Mouse (Mus musculus): ENCODE results near the gene Gpc5. TPM values are rescaled to one million over a fixed set of nuclear protein-coding genes. Genes with fewer than 3 reads are reported as not detected.
"Not testable (repeated sequence)": the region's sequence is repeated elsewhere in the genome, so short reads cannot be mapped to it uniquely, and the experiment has no call there.

The Gpc5 gene
- not detected for total RNA-seq (2021)
- long read RNA-seq, experiment 1, partial matches to known transcripts, result 0 of 1 reads
- long read RNA-seq, experiment 1, other reads (novel, unspliced or antisense), result 0 of 1 reads
- long read RNA-seq, experiment 2, result 0 reads

DNA sequence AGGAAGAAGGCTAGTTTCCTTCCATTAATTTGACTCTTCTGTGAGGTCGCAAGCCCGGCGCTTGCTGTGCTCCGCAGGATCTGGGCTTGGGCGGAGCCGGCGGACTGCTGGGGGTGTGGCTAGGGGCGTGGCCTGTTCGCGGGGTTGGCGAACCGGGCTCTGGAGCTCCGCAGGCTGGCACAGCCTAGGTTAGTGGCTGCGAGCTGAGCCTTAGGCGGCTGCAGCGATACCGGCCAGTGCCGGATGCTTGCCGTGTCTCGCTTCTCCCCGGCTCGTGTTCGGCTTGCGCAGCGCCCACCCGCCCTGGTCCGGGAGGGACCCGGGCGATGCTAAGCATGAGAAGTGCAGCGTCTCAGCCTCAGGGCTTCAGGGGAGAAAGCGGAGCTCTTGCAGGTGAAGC is at the start of gene Gpc5:
TSS of gene Gpc5 (plus strand) at position 135 of the 400 bp plus-strand sequence.
- peak; percentile 69 to 83 for DNase-seq (ENCODE audit: low spot score in 2 of 2)

DNA sequence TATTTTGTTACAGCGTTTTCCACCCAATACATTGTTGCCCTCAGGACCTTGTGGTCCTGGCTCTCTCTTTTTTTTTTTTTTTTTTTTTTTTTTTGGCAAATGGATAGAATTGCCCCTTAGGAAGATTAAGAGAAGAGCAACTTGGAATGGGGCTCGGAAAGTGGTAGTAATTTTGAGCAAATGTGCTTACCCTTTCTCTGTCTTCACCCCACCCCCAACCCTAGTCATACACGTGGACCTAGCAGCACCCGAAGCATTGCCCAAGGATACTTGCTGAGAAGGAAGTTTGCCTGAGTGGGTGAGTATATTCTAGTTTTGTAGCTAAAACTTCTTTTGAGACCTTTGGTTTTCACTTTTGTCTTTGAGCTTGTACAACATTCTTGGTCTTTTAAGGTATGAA is 49.4 kb upstream of the Gpc5 start:
- no peak for DNase-seq (ENCODE audit: low spot score in 2 of 2)

DNA sequence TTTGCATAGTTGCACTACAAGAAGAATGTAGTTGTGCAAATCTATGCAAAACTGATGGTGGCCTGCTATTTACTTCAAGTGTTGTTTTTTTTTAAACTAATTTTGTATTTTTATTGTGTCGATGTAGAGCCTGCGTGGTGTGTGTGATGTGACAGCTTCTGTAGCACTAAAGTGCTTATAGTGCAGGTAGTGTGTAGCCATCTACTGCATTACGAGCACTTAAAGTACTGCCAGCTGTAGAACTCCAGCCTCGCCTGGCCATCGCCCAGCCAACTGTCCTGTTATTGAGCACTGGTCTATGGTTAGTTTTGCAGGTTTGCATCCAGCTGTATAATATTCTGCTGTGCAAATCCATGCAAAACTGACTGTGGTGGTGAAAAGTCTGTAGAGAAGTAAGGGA is 48.0 kb upstream of the Gpc5 start:
- no peak for DNase-seq (ENCODE audit: low spot score in 2 of 2)

DNA sequence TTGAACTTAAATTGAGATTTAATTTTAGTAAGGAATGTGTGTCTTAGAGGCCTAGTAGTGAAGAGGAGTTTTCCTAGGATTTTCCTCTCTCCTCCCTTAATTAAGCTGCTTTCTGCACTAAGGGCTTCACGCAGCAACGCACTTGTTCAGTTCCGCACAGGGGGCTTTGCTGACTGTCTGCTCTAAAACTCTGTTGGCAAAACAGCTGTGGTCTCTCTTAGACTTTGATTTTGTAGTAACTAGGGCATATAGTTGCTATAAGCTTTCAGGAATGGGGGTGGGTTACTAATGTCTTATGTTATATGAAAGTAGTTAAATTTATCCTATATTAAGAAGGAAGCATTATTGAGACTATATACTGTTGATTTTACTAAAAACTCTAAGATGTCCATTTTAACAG is 46.3 kb upstream of the Gpc5 start:
- no peak for DNase-seq (ENCODE audit: low spot score in 2 of 2)

DNA sequence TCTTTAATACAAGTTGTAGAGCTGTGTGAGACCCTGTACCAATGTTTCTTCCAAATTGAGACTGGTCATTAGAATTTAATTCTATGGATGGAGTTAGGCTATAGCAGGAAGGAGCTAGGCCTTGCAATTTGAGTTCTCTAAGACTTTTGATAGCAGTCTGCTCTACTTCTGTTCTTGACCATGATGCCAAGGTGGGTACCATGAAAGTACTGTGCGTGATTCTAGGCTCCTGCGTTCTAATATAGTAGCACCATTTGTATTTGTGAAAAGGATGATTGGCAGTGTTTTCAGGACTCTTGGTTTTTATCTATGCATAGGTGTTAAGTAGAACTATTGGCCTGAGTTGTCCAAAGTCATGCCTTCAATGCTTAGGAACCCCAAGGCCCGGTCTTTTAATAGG is 44.7 kb upstream of the Gpc5 start:
- no peak for DNase-seq (ENCODE audit: low spot score in 2 of 2)

DNA sequence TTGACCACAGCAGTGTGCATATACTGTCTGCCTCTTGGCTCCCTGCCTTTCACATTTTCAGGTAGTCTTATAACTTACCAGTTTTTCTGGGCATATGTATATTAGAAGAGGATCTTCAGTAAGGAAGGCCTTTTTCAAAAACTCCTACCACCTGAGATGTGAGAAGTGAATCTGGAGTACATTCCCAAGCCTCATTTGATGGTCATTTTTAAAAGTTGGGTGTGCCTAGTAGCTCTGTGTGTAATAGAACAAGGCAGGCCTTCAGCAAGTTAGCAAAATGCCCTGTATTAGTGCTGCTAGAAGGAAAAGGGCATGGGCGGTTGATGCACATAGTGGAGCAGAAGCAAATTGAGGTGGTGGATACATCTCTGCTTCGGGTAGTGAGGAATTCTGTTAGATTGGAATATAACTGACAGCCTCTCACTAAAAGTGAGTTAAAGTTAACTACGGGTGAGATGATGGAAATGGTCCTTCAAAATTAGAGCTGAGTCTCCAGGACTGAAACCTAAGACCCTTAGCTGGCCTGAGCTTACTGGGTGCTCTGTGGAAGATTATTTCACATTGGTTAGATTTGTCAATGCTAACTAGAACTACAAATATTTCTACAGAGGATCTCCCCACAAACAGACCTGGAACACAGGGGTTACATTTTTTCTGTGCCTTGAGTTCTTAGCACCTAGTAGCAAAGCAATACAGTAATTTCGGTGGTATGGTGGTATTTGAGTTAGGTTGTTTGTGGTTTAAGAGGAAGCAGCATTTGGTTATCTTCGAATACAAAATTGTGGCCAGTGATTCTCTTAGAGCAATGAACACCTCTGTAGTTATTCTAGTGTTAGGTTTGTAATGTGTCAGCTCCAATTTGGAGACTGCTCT is 43.8 kb upstream of the Gpc5 start:
- no peak for DNase-seq (ENCODE audit: low spot score in 2 of 2)

DNA sequence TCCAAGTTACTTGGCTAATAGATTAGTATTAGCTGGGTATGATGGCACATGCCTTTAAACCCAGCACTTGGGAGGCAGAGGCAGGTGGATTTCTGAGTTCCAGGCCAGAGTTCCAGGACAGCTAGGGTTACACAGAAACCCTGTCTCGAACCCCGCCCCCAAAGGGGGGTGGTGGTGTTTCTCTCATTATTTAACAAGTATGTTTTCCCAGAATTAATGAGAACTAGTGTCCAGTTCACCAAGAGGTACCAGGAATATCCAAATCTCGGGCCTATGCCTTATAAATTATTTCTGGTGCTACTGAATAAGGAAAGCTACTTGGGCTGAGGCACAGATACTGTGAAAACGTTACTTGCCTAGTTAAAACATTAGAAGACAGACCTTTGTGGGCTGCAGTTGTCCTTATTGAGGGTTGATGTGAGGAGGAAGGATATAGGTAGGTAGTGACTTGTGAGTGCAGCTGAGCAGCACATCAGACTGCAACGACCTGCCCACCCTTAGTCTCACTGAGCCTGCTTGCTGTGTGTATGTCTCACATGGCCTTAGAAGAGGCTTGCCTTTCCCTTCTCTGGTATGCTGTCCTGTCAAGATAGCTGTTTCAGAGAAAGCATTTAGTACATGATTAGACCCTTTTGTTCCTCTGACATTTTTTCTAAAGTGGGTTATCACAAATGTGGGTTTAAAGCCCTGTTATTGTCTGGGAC is 43.0 kb upstream of the Gpc5 start:
- no peak for DNase-seq (ENCODE audit: low spot score in 2 of 2)

DNA sequence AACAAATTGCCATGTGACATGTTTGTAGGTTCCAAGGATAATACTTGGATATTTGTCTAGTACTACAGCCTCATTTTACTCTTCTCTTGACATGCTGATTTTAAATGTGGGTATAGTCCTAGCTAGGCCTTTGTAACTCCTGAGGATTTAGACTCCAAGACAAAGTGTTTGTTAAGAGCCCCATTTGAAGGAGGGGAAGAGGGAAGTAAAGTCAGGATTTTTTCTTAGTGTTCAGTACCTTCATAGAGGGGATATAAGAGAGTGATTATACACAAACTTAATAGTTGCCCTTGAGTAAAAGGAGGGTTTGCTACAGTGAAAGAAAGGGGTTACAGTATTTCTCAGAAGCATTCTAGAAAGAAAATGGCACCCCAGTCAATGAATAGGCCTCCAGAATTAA is 42.2 kb upstream of the Gpc5 start:
- no peak for DNase-seq (ENCODE audit: low spot score in 2 of 2)

DNA sequence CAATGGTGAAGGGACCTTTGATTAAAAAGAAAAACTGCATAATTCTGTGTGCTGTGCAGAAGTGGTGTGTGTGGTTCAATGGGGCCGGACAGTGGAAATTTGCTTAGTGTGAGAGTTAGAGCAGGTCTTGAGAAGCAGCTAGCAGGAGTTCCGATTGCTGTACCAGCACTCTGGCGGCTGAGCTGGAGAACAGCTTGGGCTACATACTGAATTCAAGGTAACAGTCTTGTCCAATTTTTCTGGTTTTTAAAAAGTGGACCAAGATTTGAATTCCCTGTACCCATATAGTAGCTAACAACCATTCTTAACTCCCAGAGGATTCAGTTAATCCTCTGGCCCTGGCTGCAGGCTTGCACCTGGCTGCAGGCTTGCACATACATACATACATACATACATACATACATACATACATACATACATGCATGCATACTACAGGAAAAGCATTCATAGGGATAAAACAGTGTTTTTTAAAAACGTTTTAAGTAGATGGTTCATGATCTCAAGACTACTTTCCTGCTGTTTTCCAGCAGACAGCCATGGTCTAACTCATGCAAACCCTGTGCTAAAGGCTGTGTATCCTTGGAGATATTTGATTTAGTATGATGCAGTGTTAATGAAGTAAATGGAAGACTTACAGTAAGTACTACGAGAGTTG is 40.8 kb upstream of the Gpc5 start:
- DNase-seq (ENCODE audit: low spot score in 2 of 2), result no peak

DNA sequence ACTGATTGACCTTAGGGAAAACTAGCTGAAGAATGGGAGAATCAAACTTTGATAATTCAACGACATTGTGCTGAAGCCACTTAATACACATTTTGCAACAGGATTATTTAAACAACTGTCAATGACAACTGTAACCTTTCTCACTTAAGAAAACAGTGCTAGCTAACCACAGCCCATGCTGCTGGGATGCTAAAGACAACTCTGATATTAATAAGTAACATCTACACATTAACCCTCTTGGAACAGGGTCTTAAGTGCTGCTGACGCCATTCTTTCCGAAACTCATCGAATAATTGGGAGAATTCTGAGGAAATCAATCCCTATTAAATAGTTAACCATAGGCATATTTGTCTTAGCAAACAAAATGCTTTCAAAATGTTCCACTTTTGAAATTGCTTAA is 39.6 kb upstream of the Gpc5 start:
- no peak for DNase-seq (ENCODE audit: low spot score in 2 of 2)

DNA sequence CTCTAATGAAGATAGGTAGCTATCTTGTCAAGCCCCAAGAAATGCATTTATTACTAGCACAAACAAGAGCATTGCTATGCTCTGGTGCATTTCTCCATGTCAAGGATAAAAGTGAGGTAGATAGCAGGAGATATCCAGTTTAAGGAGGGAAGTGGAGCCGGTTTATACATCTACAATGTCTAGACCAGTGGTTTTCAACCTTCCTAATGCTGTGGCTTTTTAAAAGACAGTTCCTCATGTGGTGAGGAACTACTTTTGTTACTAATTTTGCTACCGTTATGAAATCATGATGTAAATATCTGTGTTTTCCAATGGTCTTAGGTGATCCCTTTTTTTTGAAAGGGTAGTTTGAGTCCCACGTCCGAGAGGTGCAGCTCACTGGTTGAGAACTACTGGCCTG is 37.8 kb upstream of the Gpc5 start:
- DNase-seq (ENCODE audit: low spot score in 2 of 2), result no peak

DNA sequence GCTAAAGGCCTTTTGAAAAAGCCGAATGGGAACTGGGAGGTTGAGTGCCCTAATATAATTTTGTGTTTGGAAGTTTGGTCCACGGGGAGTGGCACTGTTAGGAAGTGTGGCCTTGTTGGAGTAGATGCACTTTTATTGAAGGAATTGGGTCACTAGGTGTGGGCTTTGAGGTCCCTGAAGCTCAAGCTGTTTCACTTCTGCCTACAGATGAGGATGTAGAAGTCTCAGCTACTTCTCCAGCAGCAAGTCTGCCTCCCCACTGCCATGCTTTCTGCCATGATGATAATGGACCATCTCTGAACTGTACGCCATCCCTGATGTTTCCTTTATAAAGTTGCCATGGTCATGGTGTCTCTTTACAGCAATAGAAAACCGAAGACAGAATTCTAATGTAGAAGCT is 34.5 kb upstream of the Gpc5 start:
- DNase-seq (ENCODE audit: low spot score in 2 of 2), result no peak

DNA sequence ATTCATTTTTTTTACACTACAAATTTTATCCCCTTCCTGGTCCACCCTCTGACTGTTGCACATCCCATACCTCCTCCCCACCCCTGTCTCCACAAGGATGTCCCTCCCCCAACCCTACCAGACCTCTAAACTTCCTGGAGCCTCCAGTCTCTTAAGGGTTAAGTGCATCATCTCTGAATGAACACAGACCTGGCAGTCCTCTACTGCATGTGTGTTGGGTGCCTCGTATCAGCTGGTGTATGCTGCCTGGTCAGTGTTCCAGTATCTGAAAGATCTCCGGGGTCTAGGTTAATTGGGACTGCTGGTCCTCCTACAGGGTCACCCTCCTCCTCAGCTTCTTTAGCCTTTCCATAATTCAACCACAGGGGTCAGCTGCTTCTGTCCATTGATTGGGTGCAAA is 25.9 kb upstream of the Gpc5 start:
- not testable (repeated sequence) for DNase-seq (ENCODE audit: low spot score in 2 of 2)

DNA sequence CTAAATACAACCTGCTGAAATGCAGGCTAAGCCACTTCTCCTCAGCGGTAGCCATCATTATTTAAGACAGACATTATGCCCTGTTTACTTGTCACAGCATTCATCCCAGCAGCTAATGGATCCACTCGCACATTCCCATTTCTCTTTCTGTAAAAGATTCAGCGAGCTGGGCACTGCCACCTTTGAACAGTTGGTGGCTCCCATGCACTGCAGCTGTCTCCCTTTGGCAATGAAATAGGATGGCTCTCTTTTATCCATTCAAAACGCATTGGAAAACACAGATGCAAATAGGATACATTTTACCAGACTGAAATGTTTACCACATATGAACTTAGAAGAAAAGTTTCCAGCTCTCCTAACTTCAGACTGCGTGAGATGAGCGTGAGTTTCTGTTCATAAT is 21.5 kb upstream of the Gpc5 start:
- DNase-seq (ENCODE audit: low spot score in 2 of 2), result no peak

DNA sequence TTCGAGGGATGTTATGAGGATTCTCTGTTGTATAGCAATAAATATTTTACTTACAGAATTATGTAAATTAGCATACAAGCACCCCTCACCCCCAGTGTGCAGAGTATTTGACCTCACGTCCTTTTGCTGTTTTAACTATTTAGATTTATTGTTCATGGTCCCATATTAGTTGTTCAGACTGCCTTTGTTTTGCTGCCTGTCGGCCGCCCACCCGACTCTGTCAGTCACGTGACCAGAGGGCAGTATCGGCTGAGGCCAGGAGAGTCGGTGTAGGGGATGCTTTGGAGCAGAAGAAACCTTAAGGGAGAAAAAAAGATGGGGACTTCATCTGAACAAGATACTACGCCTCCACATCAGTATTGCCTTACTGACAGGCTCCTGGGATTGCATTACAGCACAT is 14.7 kb upstream of the Gpc5 start:
- DNase-seq (ENCODE audit: low spot score in 2 of 2), result no peak

DNA sequence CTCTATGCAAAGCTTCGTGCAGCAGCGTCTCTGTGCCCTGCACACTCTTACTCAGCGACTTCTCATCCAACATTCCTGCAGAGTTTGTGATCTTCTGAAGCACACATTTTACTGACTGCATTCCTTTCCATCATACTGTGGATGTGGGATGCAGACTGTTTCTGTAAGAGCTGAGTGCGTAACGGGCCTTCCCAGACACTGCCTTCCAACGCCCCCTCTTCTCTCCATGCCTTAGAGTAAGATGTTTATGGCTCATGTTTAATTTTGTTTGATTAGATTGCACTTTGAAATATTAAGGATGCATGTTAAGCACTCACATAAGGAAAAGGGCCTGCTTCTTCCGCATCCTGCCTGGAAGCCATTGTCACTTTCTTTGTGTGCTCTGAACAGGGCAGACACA is 14.0 kb upstream of the Gpc5 start:
- DNase-seq (ENCODE audit: low spot score in 2 of 2), result no peak

DNA sequence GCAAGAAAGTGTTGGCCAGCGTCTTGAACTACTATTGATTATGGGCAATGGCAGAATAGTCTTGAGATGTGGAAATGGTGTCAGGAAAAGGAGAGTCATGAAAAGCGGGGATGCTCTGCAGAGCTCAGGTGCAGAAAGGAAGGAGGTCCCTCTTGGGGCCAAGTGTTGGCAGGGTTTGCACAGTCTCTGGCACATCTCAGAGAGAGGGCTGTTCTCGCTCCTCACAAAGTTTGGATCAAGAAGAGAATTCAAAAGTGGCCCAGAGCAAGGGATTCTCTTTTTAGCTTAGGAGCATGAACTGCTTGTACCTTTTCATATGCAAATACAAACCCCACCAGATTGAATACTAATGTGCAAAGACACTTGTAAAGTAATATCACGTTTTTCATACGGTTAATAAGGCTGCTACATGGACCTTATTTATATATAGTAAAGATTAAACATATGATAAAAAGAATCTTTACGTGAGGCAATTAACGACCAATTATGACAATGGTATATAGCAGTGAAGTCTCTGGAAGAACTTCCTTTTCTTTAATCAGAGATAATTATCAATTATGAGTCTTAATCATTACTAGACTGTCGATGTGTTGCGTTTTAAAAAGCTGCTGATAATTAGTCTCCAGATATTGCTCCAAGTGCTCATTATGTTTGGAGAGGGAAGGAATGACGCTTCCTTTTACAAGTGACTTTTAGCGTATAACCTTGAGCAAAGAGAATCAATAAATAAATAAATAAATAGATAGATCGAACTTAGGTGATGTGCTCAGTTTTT is 10.1 kb upstream of the Gpc5 start:
- DNase-seq (ENCODE audit: low spot score in 2 of 2), result no peak

DNA sequence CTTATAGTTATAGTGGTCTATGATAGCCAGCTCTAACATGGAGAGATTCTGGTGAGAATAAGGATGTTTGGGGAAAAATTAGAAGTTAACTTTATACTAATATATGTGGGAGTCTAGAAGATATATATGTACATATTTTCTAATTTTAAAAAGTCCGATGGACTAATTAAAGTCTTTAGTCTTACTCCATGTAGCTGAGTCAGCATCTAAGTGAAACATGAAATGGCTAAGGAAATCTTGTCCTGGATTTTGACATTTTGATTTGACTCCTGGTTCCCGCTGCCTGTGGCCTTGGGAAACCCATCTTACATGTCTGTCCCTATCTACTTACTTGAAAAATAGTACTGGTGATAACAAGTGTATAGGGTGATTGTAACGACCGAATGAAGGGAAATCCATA is 1.5 kb upstream of the Gpc5 start:
- DNase-seq (ENCODE audit: low spot score in 2 of 2), result no peak

DNA sequence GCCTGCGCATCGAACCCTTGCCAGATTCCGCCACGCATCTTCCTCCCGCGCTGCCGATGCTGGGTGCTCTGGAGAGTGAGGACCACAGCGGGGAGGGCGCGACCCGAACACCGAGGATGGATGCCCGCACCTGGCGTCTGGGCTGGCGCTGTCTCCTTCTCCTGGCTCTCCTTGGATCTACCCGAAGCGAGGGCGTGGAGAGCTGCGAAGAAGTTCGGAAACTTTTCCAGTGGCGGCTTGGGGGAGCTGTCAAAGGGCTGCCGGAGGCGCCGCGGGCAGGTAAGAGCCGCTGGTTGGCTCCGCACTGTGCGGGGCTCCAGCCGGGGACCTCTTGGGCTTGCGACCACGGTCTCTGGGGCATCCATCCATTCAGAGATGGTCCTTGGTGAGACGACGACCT is 495 bp downstream of the Gpc5 start:
- peak in 1 of 2 experiments; percentile 11 for DNase-seq (ENCODE audit: low spot score in 2 of 2)

DNA sequence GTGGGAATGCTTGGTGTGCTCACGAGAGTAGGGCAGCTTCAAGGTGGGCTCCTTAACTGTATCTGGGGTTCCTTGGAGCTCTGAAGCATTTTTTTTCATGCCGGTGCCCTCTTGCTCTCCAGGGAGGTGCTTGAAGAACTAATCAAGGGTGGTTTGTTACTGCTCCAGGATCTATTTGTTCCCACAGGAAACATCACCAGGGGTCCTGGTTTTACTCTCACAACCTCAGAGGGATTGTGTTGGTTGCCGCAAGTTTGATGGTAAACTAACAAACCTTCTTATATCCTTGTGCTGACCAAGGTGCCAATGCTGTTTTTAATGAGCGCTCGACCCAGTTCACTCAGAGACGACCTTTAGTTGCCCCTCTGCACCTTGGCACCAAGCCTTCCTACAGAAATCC is 937 bp downstream of the Gpc5 start:
- DNase-seq (ENCODE audit: low spot score in 2 of 2), result no peak

DNA sequence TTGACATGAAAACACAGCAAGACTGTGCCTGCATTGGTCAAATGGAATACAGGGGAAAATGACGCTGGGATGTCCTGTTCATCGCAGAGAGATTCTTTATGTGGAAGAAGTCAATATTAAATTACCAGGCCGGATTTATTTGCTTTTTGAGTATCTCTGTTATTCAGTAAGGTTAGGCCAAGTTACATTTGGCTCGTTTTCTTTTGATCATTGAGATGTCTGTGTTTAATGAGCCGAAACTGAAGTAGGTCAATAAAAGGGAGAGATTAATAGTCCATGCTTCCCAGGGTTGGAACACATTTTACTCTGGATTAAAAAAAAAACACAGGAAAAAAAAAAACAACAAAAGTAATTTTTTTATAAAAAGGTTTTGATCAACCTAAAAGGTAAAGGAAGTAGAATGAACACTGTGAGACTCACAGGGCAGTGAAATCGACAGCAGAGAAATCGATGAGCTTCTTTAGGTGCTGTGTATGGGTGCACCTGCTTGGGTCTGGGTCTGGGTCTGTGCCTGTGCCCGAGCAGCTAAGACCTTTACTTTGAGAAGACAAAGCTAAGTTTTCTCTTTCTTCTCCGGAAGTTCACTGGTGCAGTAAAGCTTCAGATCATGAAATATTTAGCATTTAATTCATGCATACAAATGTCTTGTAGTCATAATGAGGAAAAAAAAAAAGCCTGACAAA is 8.7 kb downstream of the Gpc5 start:
- DNase-seq (ENCODE audit: low spot score in 2 of 2), result no peak
